Mouse (Mus musculus): ENCODE results near the gene Wfdc11.
"Not testable (repeated sequence)": the region's sequence is repeated elsewhere in the genome, so short reads cannot be mapped to it uniquely, and the experiment has no call there.

Wfdc11 gene

DNA sequence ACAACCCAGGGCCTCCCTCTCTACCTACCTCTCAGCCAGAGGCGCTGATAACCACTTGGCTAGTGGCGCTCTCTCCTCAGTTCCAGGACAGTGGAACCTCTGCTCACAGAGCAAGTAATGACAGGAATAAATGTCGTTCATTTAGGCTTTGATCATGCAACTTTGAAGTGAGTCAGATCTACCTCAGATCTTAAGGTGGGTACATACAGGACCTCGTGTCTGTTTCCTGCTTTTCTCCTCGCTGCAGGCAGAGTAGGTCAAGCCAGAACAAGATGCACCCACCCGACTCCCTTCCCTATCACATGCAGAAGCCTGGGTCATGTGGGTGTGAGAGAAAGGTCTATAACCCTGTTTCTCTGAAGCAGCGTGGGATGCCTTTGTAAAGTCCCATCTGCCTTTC, at the start of gene Wfdc11:
TSS of gene Wfdc11 (minus strand) at position 101 of the 400 bp plus-strand sequence.
- Histone ChIP-seq H3K36me3 (ENCODE audit: insufficient read depth, low read length) (no peaks in the 10 kb centered on the region), H3K4me3 (replicated peaks; ENCODE audit: low read length) (no peak within 1 kb of the TSS), H3K27me3 (ENCODE audit: insufficient read depth, low read length) (peaks cover 2% of the 10 kb centered on the region; the same call in 1 of the 2 replicates), H3K4me1 (replicated peaks; ENCODE audit: low read depth, low read length) (peaks cover 4% of the 10 kb centered on the region; the same call in 1 of the 2 replicates), H3K9me3 (ENCODE audit: low read length) (peaks cover 4% of the 10 kb centered on the region)
- TF ChIP-seq NANOG (IDR thresholded peaks at IDR 0.05; ENCODE audit: borderline replicate concordance, low read length) (no peak), POU5F1 (IDR thresholded peaks at IDR 0.05; ENCODE audit: borderline replicate concordance, low read length) (no peak), CTCF (conservative IDR thresholded peaks at IDR 0.05; ENCODE audit: low read length) (no peak)

DNA sequence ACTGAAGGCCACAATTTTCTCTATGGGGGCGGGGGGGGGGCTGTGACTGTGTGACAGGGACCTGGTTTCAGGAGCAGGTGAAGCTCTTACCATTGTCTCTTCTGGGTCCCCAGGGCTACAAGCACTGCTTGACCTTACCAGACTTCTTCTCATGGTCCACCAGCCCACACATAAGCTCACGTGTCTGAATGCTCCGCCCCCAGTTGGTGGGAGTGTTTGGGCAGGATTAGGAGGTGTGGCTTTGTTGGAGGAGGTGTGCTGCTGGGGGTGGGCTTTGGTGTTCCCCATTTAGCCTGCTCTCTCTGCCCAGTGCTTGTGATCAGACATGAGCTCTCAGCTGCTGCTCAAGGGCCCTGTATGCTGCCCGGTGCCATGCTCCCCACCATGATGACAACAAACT, 49.4 kb upstream of the Wfdc11 start:
- 0 out of 2 replicates have a peak, but pooled peaks cover 3% of the 10 kb centered on the region for H3K4me1 ChIP-seq (replicated peaks; ENCODE audit: low read depth, low read length)
- H3K9me3 ChIP-seq (ENCODE audit: low read length) = no peaks in the 10 kb centered on the region
- H3K36me3 ChIP-seq (ENCODE audit: insufficient read depth, low read length) = no peaks in the 10 kb centered on the region
- 0 out of 2 replicates have a peak, but pooled peaks cover 5% of the 10 kb centered on the region for H3K27me3 ChIP-seq (ENCODE audit: insufficient read depth, low read length)
- H3K4me3 ChIP-seq (replicated peaks; ENCODE audit: low read length) = no peak overlapping the region
- TF ChIP-seq POU5F1 (IDR thresholded peaks at IDR 0.05; ENCODE audit: borderline replicate concordance, low read length) = no peak
- no peak for TF ChIP-seq NANOG (IDR thresholded peaks at IDR 0.05; ENCODE audit: borderline replicate concordance, low read length)
- no peak for TF ChIP-seq CTCF (conservative IDR thresholded peaks at IDR 0.05; ENCODE audit: low read length)

- not testable (repeated sequence) for H3K27me3 ChIP-seq (ENCODE audit: insufficient read depth, low read length); H3K36me3 ChIP-seq (ENCODE audit: insufficient read depth, low read length); H3K4me3 ChIP-seq (replicated peaks; ENCODE audit: low read length); H3K9me3 ChIP-seq (ENCODE audit: low read length); H3K4me1 ChIP-seq (replicated peaks; ENCODE audit: low read depth, low read length)
These were observed 42.4 kb upstream of the Wfdc11 start for GRCm38 (mm10) chr2:164716194-164716786.

- no peaks in the 10 kb centered on the region for H3K9me3 ChIP-seq (ENCODE audit: low read length)
- no peaks in the 10 kb centered on the region for H3K36me3 ChIP-seq (ENCODE audit: insufficient read depth, low read length)
- 0 out of 2 replicates have a peak, but pooled peaks cover 9% of the 10 kb centered on the region for H3K27me3 ChIP-seq (ENCODE audit: insufficient read depth, low read length)
- no peaks in the 10 kb centered on the region for H3K4me1 ChIP-seq (replicated peaks; ENCODE audit: low read depth, low read length)
- no peak for TF ChIP-seq NANOG (IDR thresholded peaks at IDR 0.05; ENCODE audit: borderline replicate concordance, low read length)
- TF ChIP-seq POU5F1 (IDR thresholded peaks at IDR 0.05; ENCODE audit: borderline replicate concordance, low read length) = no peak
- no peak for TF ChIP-seq CTCF (conservative IDR thresholded peaks at IDR 0.05; ENCODE audit: low read length)
- H3K4me3 ChIP-seq (replicated peaks; ENCODE audit: low read length) = no peak within 1 kb of the TSS
These were observed 41.1 kb upstream of the Wfdc11 start, which contains the start of gene Spint5 for GRCm38 (mm10) chr2:164715005-164715404. TSS of gene Spint5 (plus strand) at chr2:164715305.

GRCm38 (mm10) chr2:164705991-164706390, 32.1 kb upstream of the Wfdc11 start:
- Histone ChIP-seq H3K27me3 (ENCODE audit: insufficient read depth, low read length) (peaks cover 3% of the 10 kb centered on the region; the same call in 1 of the 2 replicates), H3K9me3 (ENCODE audit: low read length) (0 out of 2 replicates have a peak, but pooled peaks cover 3% of the 10 kb centered on the region), H3K36me3 (ENCODE audit: insufficient read depth, low read length) (no peaks in the 10 kb centered on the region), H3K4me1 (replicated peaks; ENCODE audit: low read depth, low read length) (peaks cover under 1% of the 10 kb centered on the region; the same call in 1 of the 2 replicates), H3K4me3 (replicated peaks; ENCODE audit: low read length) (no peak overlapping the region)
- TF ChIP-seq POU5F1 (IDR thresholded peaks at IDR 0.05; ENCODE audit: borderline replicate concordance, low read length) (no peak), CTCF (conservative IDR thresholded peaks at IDR 0.05; ENCODE audit: low read length) (no peak), NANOG (IDR thresholded peaks at IDR 0.05; ENCODE audit: borderline replicate concordance, low read length) (no peak)

DNA sequence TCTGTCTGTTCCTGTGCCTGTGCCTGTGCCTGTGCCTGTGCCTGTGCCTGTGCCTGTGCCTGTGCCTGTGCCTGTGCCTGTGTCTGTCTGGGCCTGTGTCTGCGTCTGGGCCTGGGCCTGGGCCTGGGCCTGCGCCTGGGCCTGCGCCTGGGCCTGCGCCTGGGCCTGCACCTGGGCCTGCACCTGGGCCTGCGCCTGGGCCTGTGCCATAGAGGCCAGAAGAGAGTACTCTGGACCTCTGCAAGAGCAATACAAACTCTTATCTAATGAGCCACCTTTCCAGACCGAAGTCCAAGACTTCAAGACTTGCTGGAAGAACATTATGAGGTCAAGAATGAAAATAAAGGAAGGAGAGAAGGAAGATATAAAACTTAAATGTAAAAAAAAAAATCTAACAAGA, 31.4 kb upstream of the Wfdc11 start:
- Histone ChIP-seq H3K4me3 (replicated peaks; ENCODE audit: low read length) (no peak overlapping the region), H3K9me3 (ENCODE audit: low read length) (0 out of 2 replicates have a peak, but pooled peaks cover 3% of the 10 kb centered on the region), H3K4me1 (replicated peaks; ENCODE audit: low read depth, low read length) (peaks cover 6% of the 10 kb centered on the region), H3K36me3 (ENCODE audit: insufficient read depth, low read length) (no peaks in the 10 kb centered on the region), H3K27me3 (ENCODE audit: insufficient read depth, low read length) (peaks cover 3% of the 10 kb centered on the region; the same call in 1 of the 2 replicates)
- TF ChIP-seq CTCF (conservative IDR thresholded peaks at IDR 0.05; ENCODE audit: low read length) (no peak), POU5F1 (IDR thresholded peaks at IDR 0.05; ENCODE audit: borderline replicate concordance, low read length) (no peak), NANOG (IDR thresholded peaks at IDR 0.05; ENCODE audit: borderline replicate concordance, low read length) (no peak)

DNA sequence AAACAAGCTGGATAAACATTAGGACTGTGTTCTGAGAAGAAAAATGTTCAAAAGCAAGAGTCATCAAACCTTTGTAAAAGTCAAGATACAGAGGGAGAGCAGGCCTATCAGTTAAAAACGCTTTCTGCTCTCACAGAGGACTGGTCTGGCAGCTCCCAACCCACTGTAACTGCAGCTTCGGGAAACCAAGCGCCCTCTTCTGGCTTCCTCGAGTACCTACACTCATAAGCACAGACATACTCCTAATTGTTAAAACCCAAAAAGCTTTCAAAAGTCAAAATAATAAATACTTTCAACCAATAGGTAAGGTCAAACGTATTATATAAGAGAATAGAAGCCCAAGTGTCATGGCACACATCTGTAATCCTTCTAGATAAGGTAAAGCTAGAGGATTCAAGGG, 30.3 kb upstream of the Wfdc11 start:
- H3K27me3 ChIP-seq (ENCODE audit: insufficient read depth, low read length) = peaks cover 3% of the 10 kb centered on the region; the same call in 1 of the 2 replicates
- no peak overlapping the region for H3K4me3 ChIP-seq (replicated peaks; ENCODE audit: low read length)
- H3K4me1 ChIP-seq (replicated peaks; ENCODE audit: low read depth, low read length) = peaks cover 6% of the 10 kb centered on the region
- H3K9me3 ChIP-seq (ENCODE audit: low read length) = 0 out of 2 replicates have a peak, but pooled peaks cover 3% of the 10 kb centered on the region
- H3K36me3 ChIP-seq (ENCODE audit: insufficient read depth, low read length) = no peaks in the 10 kb centered on the region
- TF ChIP-seq CTCF (conservative IDR thresholded peaks at IDR 0.05; ENCODE audit: low read length) (peak; percentile 39), POU5F1 (IDR thresholded peaks at IDR 0.05; ENCODE audit: borderline replicate concordance, low read length) (no peak), NANOG (IDR thresholded peaks at IDR 0.05; ENCODE audit: borderline replicate concordance, low read length) (no peak)

- H3K4me1 ChIP-seq (replicated peaks; ENCODE audit: low read depth, low read length) = peaks cover 12% of the 10 kb centered on the region
- H3K36me3 ChIP-seq (ENCODE audit: insufficient read depth, low read length) = no peaks in the 10 kb centered on the region
- peaks cover 6% of the 10 kb centered on the region; the same call in 1 of the 2 replicates for H3K27me3 ChIP-seq (ENCODE audit: insufficient read depth, low read length)
- H3K9me3 ChIP-seq (ENCODE audit: low read length) = 0 out of 2 replicates have a peak, but pooled peaks cover 3% of the 10 kb centered on the region
- no peak for TF ChIP-seq POU5F1 (IDR thresholded peaks at IDR 0.05; ENCODE audit: borderline replicate concordance, low read length)
- no peak for TF ChIP-seq NANOG (IDR thresholded peaks at IDR 0.05; ENCODE audit: borderline replicate concordance, low read length)
- no peak for TF ChIP-seq CTCF (conservative IDR thresholded peaks at IDR 0.05; ENCODE audit: low read length)
- no peak overlapping the region for H3K4me3 ChIP-seq (replicated peaks; ENCODE audit: low read length)
These were observed 27.9 kb upstream of the Wfdc11 start for GRCm38 (mm10) chr2:164701761-164702160.

All from E14TG2a.4 (cell line).